Mouse (Mus musculus) kidney, postnatal 14 days (tissue): ENCODE measurements around the gene Lrrc75a.

Experiments used
- DNase-seq: peaks from one replicate; pipeline ENCODE4 v3.0.0; 2022; ENCODE audit warnings: mixed read lengths

Lrrc75a gene

GRCm38 (mm10) chr11:62644602-62645336 lies 3.6 kb downstream of the Lrrc75a start:
- DNase-seq, result no peak

- DNase-seq, result no peak
Observed at GRCm38 (mm10) chr11:62643681-62644363, 4.5 kb downstream of the Lrrc75a start.

- peak; percentile 91 for DNase-seq
Observed at GRCm38 (mm10) chr11:62643011-62643631, 5.2 kb downstream of the Lrrc75a start.

GRCm38 (mm10) chr11:62642023-62642844 lies 6.1 kb downstream of the Lrrc75a start:
- DNase-seq, result no peak

- DNase-seq, result no peak
Observed at GRCm38 (mm10) chr11:62640378-62640777, 7.9 kb downstream of the Lrrc75a start.

GRCm38 (mm10) chr11:62638402-62638801 lies 9.9 kb downstream of the Lrrc75a start:
- no peak for DNase-seq

GRCm38 (mm10) chr11:62637806-62638205 lies 10.5 kb downstream of the Lrrc75a start:
- no peak for DNase-seq

- no peak for DNase-seq
Observed at GRCm38 (mm10) chr11:62637401-62637800, 10.9 kb downstream of the Lrrc75a start.

GRCm38 (mm10) chr11:62636840-62637221 lies 11.5 kb downstream of the Lrrc75a start:
- DNase-seq, result peak; percentile 45

- DNase-seq, result peak; percentile 52
Observed at GRCm38 (mm10) chr11:62636105-62636839, 12.1 kb downstream of the Lrrc75a start.

GRCm38 (mm10) chr11:62635406-62635805 lies 12.9 kb downstream of the Lrrc75a start:
- DNase-seq, result peak; percentile 44

- DNase-seq, result no peak
Observed at GRCm38 (mm10) chr11:62631138-62631537, 17.2 kb downstream of the Lrrc75a start.

- no peak for DNase-seq
Observed at GRCm38 (mm10) chr11:62630225-62630821, 18.0 kb downstream of the Lrrc75a start.

- peak; percentile 50 for DNase-seq
Observed at GRCm38 (mm10) chr11:62629352-62630224, 18.7 kb downstream of the Lrrc75a start.

- peak; percentile 58 for DNase-seq
Observed at GRCm38 (mm10) chr11:62624341-62625291, 23.7 kb downstream of the Lrrc75a start.

- no peak for DNase-seq
Observed at GRCm38 (mm10) chr11:62622850-62623249, 25.5 kb downstream of the Lrrc75a start.

- no peak for DNase-seq
Observed at GRCm38 (mm10) chr11:62621586-62622283, 26.6 kb downstream of the Lrrc75a start.

- no peak for DNase-seq
Observed at GRCm38 (mm10) chr11:62621079-62621478, 27.2 kb downstream of the Lrrc75a start.

- no peak for DNase-seq
Observed at GRCm38 (mm10) chr11:62615456-62615855, 32.9 kb downstream of the Lrrc75a start.
